Mouse (Mus musculus) lung, adult 2 months (tissue): ENCODE measurements around the gene Eif2ak3.

Experiments used
- CTCF ChIP-seq: fragments of 200-500 bp; IDR thresholded peaks from 2 replicates; pipeline ENCODE4 v1.5.1; 2011; ENCODE audit warnings: mild to moderate bottlenecking, low read length, control low read depth; ENCODE audit not compliant: insufficient read depth
- POLR2A ChIP-seq: fragments of 200-500 bp; IDR thresholded peaks from 2 replicates; pipeline ENCODE4 v1.6.1; 2011; ENCODE audit warnings: low read depth, mild to moderate bottlenecking, control low read depth, low read length, borderline replicate concordance; ENCODE audit errors: extremely low read depth

GRCm38 (mm10) chr6:70912396-70912765, 68.1 kb downstream of the Eif2ak3 start:
- no peak for TF ChIP-seq CTCF
- TF ChIP-seq POLR2A, result no peak
